Mouse (Mus musculus): ENCODE data around the gene Ube2l6. TPM values are rescaled to one million over a fixed set of nuclear protein-coding genes. Genes with fewer than 3 reads are reported as not detected.
A peak's percentile ranks its signal among the peaks of the same experiment; 100 is the strongest.

The Ube2l6 gene
- polyA plus RNA-seq, 1 experiment: 110 TPM

- Histone ChIP-seq H3K4me1 (ENCODE audit: control insufficient read depth, insufficient read depth, low read length) (no peaks in the 10 kb centered on the region), H3K4me3 (ENCODE audit: insufficient read depth, low read length) (no peak overlapping the region), H3K27ac (ENCODE audit: insufficient read depth, low read depth, low read length) (no peak overlapping the region)
- no peak for TF ChIP-seq CTCF (IDR thresholded peaks at IDR 0.05; ENCODE audit: low read depth, low read length)
- TF ChIP-seq POLR2A (IDR thresholded peaks at IDR 0.05; ENCODE audit: borderline replicate concordance, low read depth, low read length): no peak
Measured at GRCm38 (mm10) chr2:84841905-84842304, 43.3 kb downstream of the Ube2l6 start.

GRCm38 (mm10) chr2:84843654-84844053 lies 45.0 kb downstream of the Ube2l6 start:
- TF ChIP-seq CTCF (IDR thresholded peaks at IDR 0.05; ENCODE audit: low read depth, low read length): no peak
- no peak for TF ChIP-seq POLR2A (IDR thresholded peaks at IDR 0.05; ENCODE audit: borderline replicate concordance, low read depth, low read length)
- Histone ChIP-seq H3K4me3 (ENCODE audit: insufficient read depth, low read length) (no peak overlapping the region), H3K27ac (ENCODE audit: insufficient read depth, low read depth, low read length) (no peak overlapping the region), H3K4me1 (ENCODE audit: control insufficient read depth, insufficient read depth, low read length) (no peaks in the 10 kb centered on the region)

GRCm38 (mm10) chr2:84845226-84845625 lies 46.6 kb downstream of the Ube2l6 start:
- no peaks in the 10 kb centered on the region for H3K4me1 ChIP-seq (ENCODE audit: control insufficient read depth, insufficient read depth, low read length)
- TF ChIP-seq CTCF (IDR thresholded peaks at IDR 0.05; ENCODE audit: low read depth, low read length) (no peak), POLR2A (IDR thresholded peaks at IDR 0.05; ENCODE audit: borderline replicate concordance, low read depth, low read length) (no peak)
- no peak overlapping the region for H3K27ac ChIP-seq (ENCODE audit: insufficient read depth, low read depth, low read length)
- H3K4me3 ChIP-seq (ENCODE audit: insufficient read depth, low read length): no peak overlapping the region

GRCm38 (mm10) chr2:84850407-84851129 lies 51.9 kb downstream of the Ube2l6 start:
- no peak overlapping the region for H3K27ac ChIP-seq (ENCODE audit: insufficient read depth, low read depth, low read length)
- no peak for TF ChIP-seq CTCF (IDR thresholded peaks at IDR 0.05; ENCODE audit: low read depth, low read length)
- no peak overlapping the region for H3K4me3 ChIP-seq (ENCODE audit: insufficient read depth, low read length)
- H3K4me1 ChIP-seq (ENCODE audit: control insufficient read depth, insufficient read depth, low read length): no peaks in the 10 kb centered on the region

- Histone ChIP-seq H3K4me3 (ENCODE audit: insufficient read depth, low read length) (no peak overlapping the region), H3K27ac (ENCODE audit: insufficient read depth, low read depth, low read length) (no peak overlapping the region), H3K4me1 (ENCODE audit: control insufficient read depth, insufficient read depth, low read length) (no peaks in the 10 kb centered on the region)
- TF ChIP-seq CTCF (IDR thresholded peaks at IDR 0.05; ENCODE audit: low read depth, low read length) (no peak), POLR2A (IDR thresholded peaks at IDR 0.05; ENCODE audit: borderline replicate concordance, low read depth, low read length) (no peak)
Measured at GRCm38 (mm10) chr2:84851130-84852040, 52.8 kb downstream of the Ube2l6 start.

GRCm38 (mm10) chr2:84855732-84856131 lies 57.1 kb downstream of the Ube2l6 start:
- no peaks in the 10 kb centered on the region for H3K4me1 ChIP-seq (ENCODE audit: control insufficient read depth, insufficient read depth, low read length)
- no peak overlapping the region for H3K27ac ChIP-seq (ENCODE audit: insufficient read depth, low read depth, low read length)
- no peak for TF ChIP-seq POLR2A (IDR thresholded peaks at IDR 0.05; ENCODE audit: borderline replicate concordance, low read depth, low read length)
- TF ChIP-seq CTCF (IDR thresholded peaks at IDR 0.05; ENCODE audit: low read depth, low read length): peak; percentile 23; the same call in 1 of the 2 replicates
- H3K4me3 ChIP-seq (ENCODE audit: insufficient read depth, low read length): no peak overlapping the region

GRCm38 (mm10) chr2:84858551-84858950 lies 59.9 kb downstream of the Ube2l6 start:
- no peak overlapping the region for H3K27ac ChIP-seq (ENCODE audit: insufficient read depth, low read depth, low read length)
- peaks cover 5% of the 10 kb centered on the region for H3K4me1 ChIP-seq (ENCODE audit: control insufficient read depth, insufficient read depth, low read length)
- TF ChIP-seq POLR2A (IDR thresholded peaks at IDR 0.05; ENCODE audit: borderline replicate concordance, low read depth, low read length): no peak
- no peak for TF ChIP-seq CTCF (IDR thresholded peaks at IDR 0.05; ENCODE audit: low read depth, low read length)
- no peak overlapping the region for H3K4me3 ChIP-seq (ENCODE audit: insufficient read depth, low read length)

Other genes starting within 250 kb of the Ube2l6 start
- 99.2 and 110 TPM in 2 replicates for gene Ctnnd1, start 148.1 kb upstream of the Ube2l6 start, polyA plus RNA-seq (2012; ENCODE audit: insufficient read depth, insufficient read length, missing spikeins)
- not detected in 2 replicates for gene Btbd18, start 139.7 kb upstream of the Ube2l6 start, polyA plus RNA-seq (2012; ENCODE audit: insufficient read depth, insufficient read length, missing spikeins)
- 24.2 and 24.5 TPM in 2 replicates for gene Selenoh, start 128.1 kb upstream of the Ube2l6 start, polyA plus RNA-seq (2012; ENCODE audit: insufficient read depth, insufficient read length, missing spikeins)
- gene Gm28635, start 120.8 kb upstream of the Ube2l6 start, polyA plus RNA-seq (2012; ENCODE audit: insufficient read depth, insufficient read length, missing spikeins): not detected in 2 replicates
- 20.4 and 22.9 TPM in 2 replicates for gene Med19, start 120.4 kb upstream of the Ube2l6 start, polyA plus RNA-seq (2012; ENCODE audit: insufficient read depth, insufficient read length, missing spikeins)
- 41.4 TPM in 2 replicates for gene Tmx2, start 119.7 kb upstream of the Ube2l6 start, polyA plus RNA-seq (2012; ENCODE audit: insufficient read depth, insufficient read length, missing spikeins)
- 27.5 and 29.2 TPM in 2 replicates for gene Zdhhc5, start 83.6 kb upstream of the Ube2l6 start, polyA plus RNA-seq (2012; ENCODE audit: insufficient read depth, insufficient read length, missing spikeins)
- gene Clp1, start 71.5 kb upstream of the Ube2l6 start, polyA plus RNA-seq (2012; ENCODE audit: insufficient read depth, insufficient read length, missing spikeins): 16.4 and 16.6 TPM in 2 replicates
- gene Ypel4, start 64.8 kb upstream of the Ube2l6 start, polyA plus RNA-seq (2012; ENCODE audit: insufficient read depth, insufficient read length, missing spikeins): 0.70 and 0.92 TPM in 2 replicates
- not detected in 2 replicates for gene Gm19426, start 55.2 kb upstream of the Ube2l6 start, polyA plus RNA-seq (2012; ENCODE audit: insufficient read depth, insufficient read length, missing spikeins)
- 0.83 TPM in 1 of 2 replicates, not detected in the other for gene Serping1, start 23.4 kb upstream of the Ube2l6 start, polyA plus RNA-seq (2012; ENCODE audit: insufficient read depth, insufficient read length, missing spikeins)
- not detected in 2 replicates for gene Smtnl1, start 23.8 kb downstream of the Ube2l6 start, polyA plus RNA-seq (2012; ENCODE audit: insufficient read depth, insufficient read length, missing spikeins)
- 20.7 TPM in 2 replicates for gene Timm10, start 28.2 kb downstream of the Ube2l6 start, polyA plus RNA-seq (2012; ENCODE audit: insufficient read depth, insufficient read length, missing spikeins)
- gene Slc43a1, start 40.0 kb downstream of the Ube2l6 start, polyA plus RNA-seq (2012; ENCODE audit: insufficient read depth, insufficient read length, missing spikeins): not detected in 2 replicates
- gene Rtn4rl2, start 87.9 kb downstream of the Ube2l6 start, polyA plus RNA-seq (2012; ENCODE audit: insufficient read depth, insufficient read length, missing spikeins): not detected in 2 replicates
- gene Slc43a3, start 137.8 kb downstream of the Ube2l6 start, polyA plus RNA-seq (2012; ENCODE audit: insufficient read depth, insufficient read length, missing spikeins): 14.9 and 15.3 TPM in 2 replicates
- gene Prg2, start 181.6 kb downstream of the Ube2l6 start, polyA plus RNA-seq (2012; ENCODE audit: insufficient read depth, insufficient read length, missing spikeins): not detected in 2 replicates
- gene Prg3, start 189.4 kb downstream of the Ube2l6 start, polyA plus RNA-seq (2012; ENCODE audit: insufficient read depth, insufficient read length, missing spikeins): not detected in 2 replicates
- gene Ssrp1, start 238.4 kb downstream of the Ube2l6 start, polyA plus RNA-seq (2012; ENCODE audit: insufficient read depth, insufficient read length, missing spikeins): 96.1 and 96.7 TPM in 2 replicates
- 0.42 TPM in 1 of 2 replicates, not detected in the other for gene P2rx3, start 238.6 kb downstream of the Ube2l6 start, polyA plus RNA-seq (2012; ENCODE audit: insufficient read depth, insufficient read length, missing spikeins)
- 7.5 and 10.9 TPM in 2 replicates for gene Tnks1bp1, start 249.2 kb downstream of the Ube2l6 start, polyA plus RNA-seq (2012; ENCODE audit: insufficient read depth, insufficient read length, missing spikeins)

Data from bone marrow macrophage, adult 2 months (primary cell).